Mouse (Mus musculus): ENCODE measurements around the gene Pelo. TPM values are rescaled to one million over a fixed set of nuclear protein-coding genes. Genes with fewer than 3 reads are reported as not detected.
A peak's percentile ranks its signal among the peaks of the same experiment; 100 is the strongest.

The Pelo gene
- total RNA-seq, 2 experiments from 2014 or later = 19.3 to 23.5 TPM

DNA sequence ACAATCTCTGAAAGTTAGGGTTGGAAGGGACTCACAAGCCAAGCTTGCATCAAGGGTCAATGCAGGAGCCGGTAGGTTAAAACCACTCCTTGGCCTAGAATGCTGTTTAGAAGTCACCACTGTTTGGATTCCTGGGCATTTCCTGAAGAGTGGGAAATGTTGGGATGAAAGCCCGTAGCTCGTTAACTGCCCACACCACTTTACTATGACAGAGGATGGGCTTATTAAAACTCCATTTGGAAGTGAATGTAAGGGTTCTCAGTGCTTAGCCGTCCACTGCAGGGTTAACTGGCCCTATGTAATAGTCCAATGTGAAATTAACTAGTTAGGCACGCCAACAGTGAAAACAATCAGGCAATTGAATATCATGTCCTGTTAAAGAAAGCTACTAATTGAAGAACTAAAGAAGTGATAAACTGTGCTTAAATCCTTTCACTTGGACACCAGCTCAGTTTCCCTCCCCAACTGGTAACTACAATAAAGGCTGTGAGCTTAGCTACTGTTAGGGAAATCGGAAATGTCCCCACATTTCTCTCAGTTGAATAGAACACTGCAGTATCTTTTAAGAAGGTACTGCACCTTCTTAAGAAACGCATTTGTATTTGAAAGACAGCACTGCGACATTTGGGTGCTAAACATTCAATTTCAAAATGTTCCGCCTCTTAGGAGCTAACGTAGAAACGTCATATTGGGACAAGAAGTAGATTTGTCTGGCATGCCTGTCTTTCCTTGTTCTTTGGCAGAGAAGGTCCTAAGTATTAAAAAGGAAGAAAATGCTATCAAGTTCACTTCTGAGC, 10.6 kb upstream of the Pelo start:
- DNase-seq (ENCODE audit: low spot score in 2 of 2) = no peak
- intact Hi-C loops (cut with DNase I) = no loop called here

DNA sequence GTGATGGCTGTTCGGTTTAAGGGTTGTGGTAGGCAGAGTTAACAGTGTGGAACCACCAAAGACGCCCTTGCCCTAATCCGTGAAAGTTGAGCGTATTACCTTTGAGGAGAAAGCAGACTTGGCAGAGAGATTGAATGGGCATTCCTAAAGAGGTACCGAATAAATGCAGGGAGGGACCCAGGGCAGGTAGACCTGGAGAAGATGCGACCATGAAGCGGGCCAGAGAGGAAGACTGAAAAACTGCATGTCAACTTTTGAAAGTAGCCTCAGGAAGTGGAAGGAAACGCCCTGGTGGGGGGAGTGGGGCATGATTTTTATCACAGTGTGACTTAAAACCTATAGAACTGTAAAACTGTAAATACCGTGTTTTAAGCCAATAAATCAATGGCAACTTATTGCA, 9.4 kb upstream of the Pelo start:
- intact Hi-C loops (cut with DNase I) = loop anchor here (10.0 kb wide), 1 partner anchor 265 kb away; no protein-coding TSS in a partner anchor
- DNase-seq (ENCODE audit: low spot score in 2 of 2) = no peak

DNA sequence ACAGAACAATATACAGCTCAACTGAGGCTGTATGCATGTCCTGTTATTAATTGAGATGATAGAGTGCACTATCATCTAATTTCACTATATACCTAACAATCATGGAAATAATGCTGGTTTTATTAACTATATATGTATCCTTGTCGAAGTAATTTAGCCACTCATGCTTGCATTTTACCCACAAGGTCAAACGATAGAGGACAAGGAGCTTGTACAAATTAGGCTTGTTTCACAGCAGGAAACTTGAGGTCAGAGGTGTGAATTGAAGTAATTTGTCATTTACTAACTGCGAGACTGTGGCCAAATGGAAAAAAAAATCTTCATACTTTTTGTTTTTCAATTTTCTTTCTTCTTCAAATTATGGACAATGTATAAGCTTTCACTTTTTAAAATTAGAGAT, 8.2 kb upstream of the Pelo start:
- intact Hi-C loops (cut with DNase I) = loop anchor here (10.0 kb wide), 1 partner anchor 263 kb away; no protein-coding TSS in a partner anchor
- DNase-seq (ENCODE audit: low spot score in 2 of 2) = no peak

DNA sequence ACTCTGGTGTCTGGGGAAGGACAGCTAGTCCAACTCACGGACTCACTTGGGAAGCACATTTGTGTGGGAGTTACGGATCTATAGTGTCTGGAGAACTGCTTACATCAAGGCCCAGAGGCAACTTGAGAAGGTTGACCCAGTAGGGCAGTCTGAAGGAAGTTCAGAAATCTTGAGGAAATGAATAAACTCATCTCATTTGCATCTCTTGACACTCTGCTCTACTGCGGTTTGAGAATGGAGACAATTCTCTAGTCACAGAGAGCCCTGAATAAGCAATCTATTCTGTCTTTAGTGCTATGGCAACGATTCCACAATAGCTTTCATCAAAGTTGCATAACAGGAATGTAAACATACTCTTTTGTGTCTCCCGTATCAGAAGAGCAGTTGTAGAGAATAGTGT, 7.0 kb upstream of the Pelo start:
- intact Hi-C loops (cut with DNase I) = loop anchor here (10.0 kb wide), 1 partner anchor 262 kb away; no protein-coding TSS in a partner anchor
- no peak for DNase-seq (ENCODE audit: low spot score in 2 of 2)

DNA sequence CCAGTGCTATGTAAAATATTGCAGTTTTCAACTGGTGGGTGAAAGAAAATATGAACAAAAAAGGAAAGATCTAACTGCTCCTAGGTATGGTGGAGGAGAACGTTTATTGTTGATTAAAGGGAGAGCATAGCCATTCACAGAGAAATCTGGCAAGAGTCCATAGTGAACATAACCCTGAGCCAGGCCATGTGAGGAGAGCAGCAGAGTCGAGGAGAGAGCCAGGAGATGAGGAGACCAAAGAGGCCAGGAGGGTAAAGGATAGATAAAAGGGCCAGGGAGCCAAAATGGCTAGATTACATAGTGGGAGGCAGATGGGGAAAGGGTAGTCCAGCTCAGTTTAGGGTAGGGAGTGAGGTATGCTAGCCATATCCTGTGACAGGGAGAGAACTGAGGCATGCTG, 6.2 kb upstream of the Pelo start:
- DNase-seq (ENCODE audit: low spot score in 2 of 2) = no peak
- intact Hi-C loops (cut with DNase I) = loop anchor here (10.0 kb wide), 1 partner anchor 261 kb away; no protein-coding TSS in a partner anchor

DNA sequence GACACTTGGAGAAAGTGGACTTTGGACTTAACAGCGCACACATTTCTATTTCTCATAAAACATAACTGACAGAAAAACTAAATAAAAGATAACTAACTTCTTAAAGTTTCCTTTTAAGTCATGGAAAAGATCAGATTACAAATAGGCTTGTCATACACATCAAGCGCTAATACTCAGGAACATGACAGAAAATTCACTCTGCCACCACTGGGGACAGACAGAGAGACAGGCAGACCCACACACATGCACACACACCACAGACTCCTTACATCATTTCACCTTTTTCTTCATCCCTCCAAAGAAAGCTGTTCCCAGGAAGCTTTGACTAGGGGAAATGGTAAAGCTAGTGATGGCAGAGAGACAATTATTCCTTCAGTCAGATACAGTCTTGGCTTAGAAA, 5.4 kb upstream of the Pelo start:
- DNase-seq (ENCODE audit: low spot score in 2 of 2) = no peak
- intact Hi-C loops (cut with DNase I) = loop anchor here (10.0 kb wide), 1 partner anchor 261 kb away; no protein-coding TSS in a partner anchor

DNA sequence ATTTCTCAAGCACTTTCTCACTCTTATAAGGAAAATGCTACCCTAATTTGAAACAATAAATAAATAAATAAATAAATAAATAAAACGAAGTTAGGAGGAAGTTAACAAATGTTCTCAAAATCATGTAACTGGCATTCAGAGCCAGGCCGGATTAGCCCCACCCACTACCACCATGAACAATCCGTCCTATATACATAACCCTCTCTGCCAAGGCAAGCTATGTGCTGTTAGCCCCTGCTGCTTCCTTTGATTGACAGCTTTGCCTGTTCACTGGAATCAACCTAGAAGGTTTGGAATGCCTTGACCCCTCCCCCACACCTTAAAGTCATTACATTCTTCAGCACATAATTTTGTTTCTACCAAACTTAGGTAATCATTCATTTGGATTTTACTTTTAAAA, 1.5 kb upstream of the Pelo start:
- intact Hi-C loops (cut with DNase I) = loop anchor here (10.0 kb wide), 1 partner anchor 257 kb away; no protein-coding TSS in a partner anchor
- DNase-seq (ENCODE audit: low spot score in 2 of 2) = no peak

DNA sequence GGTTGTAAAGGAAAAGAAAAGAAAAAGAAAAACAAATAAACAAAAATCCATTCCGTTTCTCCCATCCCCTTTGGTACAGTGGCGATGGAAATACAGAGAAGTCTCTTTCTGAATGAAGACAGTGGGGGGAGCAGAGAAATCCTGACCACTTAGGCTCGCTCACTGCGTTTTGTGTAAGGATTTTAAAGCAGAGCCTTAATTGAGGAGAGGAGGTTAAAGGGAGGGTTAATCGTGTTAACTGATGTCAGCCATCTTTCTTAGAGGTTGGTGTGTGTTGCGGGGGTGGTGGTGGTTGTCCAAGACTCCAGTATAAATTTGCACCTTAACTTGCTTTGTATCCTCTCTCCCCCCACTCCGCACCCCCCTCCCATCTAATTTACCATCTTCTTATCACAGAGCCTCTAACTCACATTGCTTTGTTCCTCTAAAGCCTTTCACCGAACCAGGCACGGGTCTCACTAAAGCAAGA, 1.0 kb upstream of the Pelo start:
- intact Hi-C loops (cut with DNase I) = loop anchor here (10.0 kb wide), 1 partner anchor 256 kb away; no protein-coding TSS in a partner anchor

DNA sequence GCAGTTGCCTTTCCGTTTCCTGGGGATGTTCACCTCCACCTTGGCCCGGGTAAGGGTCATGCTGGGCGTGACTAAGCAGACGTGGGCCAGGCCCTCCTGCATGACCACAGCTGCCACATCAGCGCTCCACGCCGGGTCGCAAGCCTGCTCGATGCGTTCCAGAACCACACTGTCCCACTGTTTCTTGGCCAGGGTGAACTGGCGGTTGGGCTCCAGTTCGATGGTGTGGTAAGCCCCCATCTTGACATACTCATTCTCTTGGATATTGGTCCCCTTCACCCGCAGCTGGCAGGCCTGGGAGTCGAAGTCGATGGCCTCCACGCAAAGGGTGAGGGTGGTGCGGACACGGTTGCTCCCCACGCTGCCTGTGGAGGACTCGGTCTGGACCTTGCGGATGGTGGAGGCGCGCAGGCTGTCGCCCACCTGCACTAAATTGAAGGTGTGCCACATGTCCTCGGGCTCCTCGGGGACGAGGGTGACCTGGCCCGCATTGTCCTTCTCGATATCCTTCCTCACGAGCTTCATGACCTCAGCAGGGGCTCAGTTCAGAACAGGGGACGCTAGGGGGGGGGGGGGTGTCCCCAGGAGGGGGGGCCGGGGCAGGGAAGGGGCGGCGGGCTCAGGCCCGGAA, 476 bp downstream of the Pelo start:
- DNase-seq (ENCODE audit: low spot score in 2 of 2) = peak; percentile 5 to 8
- intact Hi-C loops (cut with DNase I) = loop anchor here (10.0 kb wide), 1 partner anchor 255 kb away; no protein-coding TSS in a partner anchor

More for the DNA sequence above, 1.0 kb upstream of the Pelo start:
- DNase-seq (ENCODE audit: low spot score in 2 of 2) = no peak

DNA sequence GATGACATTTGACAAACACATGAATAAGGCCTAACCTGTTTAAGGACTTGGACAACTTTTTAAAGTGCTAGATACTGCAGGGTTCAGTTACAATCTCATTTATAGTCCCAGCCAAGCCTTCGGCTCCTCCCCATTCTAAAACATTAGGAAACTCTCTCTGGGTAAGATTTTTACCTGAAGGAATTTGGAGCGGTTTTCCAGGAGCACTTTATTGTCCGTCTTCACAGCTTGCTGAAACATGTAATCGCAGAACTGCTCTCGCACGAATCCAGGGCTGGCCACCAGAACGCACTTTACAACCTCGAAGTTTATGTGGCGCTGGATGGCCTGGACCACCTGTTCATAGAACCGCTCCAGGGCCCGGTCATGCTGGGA, 979 bp downstream of the Pelo start:
- intact Hi-C loops (cut with DNase I) = no loop called here
- DNase-seq (ENCODE audit: low spot score in 2 of 2) = no peak

DNA sequence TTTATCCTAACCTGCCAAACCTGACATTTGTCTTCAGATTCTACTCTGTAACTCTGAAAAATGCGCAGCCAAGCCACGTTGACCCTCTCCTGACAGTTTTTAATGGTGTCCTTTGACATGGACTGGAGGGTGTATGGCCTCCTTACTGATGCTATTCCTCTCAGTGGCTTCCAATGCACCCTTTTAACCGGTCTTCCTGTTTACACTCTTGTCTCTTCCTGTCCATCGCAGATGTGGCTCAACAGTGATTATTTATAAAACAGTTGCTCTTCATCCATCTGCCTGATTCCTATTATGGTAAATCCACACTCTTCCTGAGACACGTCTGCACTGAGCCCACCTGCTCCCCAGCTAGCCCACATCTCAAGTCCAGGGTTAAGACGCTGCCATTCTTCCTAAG, 4.0 kb downstream of the Pelo start:
- intact Hi-C loops (cut with DNase I) = no loop called here
- no peak for DNase-seq (ENCODE audit: low spot score in 2 of 2)

DNA sequence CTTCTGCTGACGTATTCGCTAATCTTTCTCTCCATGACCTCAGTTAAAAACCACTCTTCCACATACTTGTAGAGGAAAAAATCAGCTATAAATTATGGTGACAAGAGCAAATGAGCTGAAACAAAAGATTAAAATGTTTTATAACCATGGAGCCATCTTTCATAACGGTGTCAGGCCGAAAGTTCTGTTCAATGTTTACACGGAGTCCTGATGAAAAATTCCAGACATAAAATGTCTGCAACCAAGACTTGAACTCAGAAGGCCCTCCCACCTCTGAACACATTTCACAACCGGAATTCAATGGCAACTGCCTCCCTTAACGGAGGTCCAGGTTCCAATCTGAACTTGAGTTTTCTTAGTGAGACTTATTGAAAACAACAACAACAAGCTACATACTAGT, 7.6 kb downstream of the Pelo start:
- intact Hi-C loops (cut with DNase I) = no loop called here
- DNase-seq (ENCODE audit: low spot score in 2 of 2) = no peak

DNA sequence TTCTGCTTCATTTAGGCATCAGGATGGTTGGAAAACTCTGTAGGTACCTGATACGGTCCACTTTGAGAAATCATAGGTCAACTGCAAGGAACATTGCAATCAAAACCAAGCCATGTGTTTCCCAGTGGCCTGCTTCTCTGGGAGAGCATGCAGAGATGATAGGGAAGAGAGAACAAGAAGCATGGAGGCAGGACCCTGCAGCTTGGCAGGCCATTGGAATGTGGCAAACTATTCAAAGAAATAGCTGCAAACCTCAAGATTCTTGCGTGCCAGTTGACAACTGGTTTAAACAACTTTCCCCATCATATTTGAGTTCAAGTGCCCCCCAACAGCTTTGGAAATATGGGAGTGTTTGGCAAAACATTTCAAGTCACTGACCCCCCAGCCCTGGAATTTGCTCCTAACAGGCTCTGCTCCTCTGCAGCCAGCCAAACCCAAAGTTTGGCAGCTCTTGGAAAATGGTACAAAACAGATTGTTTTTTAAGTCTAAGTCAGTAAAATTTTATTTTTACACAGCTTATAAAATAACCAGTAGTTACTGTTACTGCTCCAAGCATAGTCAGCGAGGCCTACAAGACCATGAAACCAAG, 9.9 kb downstream of the Pelo start:
- intact Hi-C loops (cut with DNase I) = no loop called here
- no peak for DNase-seq (ENCODE audit: low spot score in 2 of 2)

DNA sequence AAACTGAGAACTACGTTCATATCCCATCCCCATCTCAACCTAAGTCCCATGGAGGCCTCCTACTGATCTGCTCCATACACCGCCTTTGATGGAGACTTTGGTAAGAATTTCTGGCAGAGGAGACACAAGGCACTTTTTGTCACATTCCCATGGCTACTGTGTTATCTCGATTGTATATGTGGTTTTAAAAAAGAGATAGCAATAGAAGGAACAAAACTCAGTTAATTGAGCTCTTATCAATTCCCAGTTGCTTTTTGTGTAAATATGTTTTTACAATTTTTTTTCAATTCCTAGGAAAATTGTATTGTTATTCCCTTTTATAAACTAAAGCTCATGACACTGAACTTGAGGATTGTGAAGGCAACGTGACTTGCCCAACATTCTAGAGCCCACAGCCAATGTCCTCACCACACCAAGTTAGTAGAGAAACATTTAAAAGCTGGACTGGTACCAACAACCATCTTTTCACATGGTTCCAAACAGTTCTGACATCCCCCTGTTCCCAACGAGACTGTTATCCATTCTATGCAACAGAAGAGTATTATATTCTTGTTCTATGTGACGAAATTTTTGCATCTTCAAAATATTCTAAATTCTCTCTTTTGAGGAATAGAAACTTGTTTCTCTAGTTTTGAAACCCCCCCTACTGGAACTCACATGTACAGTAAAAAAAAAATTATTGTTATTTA, 10.8 kb downstream of the Pelo start:
- DNase-seq (ENCODE audit: low spot score in 2 of 2) = no peak
- intact Hi-C loops (cut with DNase I) = no loop called here

DNA sequence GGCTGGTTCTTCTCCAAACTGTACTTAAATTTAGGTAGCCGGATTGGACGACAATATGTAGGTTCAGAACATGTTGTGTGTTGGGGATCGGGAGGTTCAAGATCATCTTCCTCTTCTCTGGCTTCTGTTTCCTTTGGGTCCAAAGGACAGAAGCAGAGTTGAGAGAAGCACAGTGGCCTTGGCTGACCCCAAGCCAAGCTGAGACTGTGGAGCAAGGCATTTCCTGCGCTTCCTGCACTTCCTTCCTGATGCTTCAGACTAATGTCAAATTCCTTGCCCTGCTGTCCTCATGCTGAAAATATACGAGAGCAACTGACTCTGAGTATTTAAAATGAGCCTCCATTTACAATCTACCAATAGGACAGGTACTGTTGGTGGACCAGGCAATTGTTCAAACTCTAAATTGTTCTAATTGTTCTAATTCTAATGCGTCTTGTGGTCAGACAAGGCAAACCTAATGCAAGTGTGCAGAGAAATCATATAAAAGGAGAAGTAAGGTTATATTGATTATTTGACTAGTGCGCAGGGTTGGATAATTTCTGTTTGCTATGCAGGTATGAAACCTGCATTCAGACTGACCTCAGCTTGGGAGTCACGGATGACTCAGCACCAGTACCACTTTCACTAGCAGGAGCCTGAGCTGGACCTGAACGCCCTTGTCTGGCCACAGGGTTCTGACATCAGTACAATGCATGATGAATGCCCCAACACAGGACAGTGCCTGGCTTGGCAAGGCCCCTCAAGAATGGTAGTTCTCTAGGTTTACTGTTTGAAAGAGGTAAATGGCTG, 12.4 kb downstream of the Pelo start:
- no peak for DNase-seq (ENCODE audit: low spot score in 2 of 2)
- intact Hi-C loops (cut with DNase I) = no loop called here

DNA sequence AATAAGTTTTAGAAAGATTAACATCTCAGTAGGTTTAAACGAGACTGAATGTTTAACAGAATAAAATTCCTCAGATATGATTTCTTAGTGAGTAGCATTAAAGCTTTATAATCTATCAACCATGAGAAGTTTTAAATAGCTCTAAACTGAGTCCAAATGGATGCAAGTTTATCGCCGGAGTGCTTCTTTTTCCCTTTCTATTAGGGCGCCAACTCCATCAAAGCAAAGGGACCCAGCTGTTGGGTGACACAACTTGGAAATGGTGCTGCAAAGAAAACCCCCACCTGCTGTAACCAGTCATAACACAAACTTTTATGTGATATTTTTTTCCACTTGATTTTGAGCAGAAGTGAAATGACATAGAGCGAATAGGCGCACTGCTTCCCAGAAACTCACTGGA, 17.6 kb downstream of the Pelo start:
- no peak for DNase-seq (ENCODE audit: low spot score in 2 of 2)
- intact Hi-C loops (cut with DNase I) = no loop called here

DNA sequence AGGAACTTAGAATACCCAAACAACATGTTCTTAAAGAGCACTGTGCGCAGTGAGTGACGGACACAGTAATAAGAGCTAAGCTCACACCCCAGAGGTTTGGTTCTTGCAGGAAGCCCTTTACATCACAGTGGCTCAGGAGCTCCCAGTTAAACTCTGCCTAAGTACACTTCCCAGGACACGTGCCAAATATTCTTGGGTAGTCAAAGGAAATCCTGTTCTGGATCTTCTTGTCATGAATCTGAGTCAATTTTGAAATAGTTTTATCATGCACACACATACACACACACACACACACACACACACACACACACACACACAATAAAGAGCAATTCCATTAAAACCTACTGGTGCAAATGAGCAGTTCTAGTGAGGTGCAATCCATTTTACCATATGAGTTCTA, 18.6 kb downstream of the Pelo start:
- intact Hi-C loops (cut with DNase I) = no loop called here
- no peak for DNase-seq (ENCODE audit: low spot score in 2 of 2)

DNA sequence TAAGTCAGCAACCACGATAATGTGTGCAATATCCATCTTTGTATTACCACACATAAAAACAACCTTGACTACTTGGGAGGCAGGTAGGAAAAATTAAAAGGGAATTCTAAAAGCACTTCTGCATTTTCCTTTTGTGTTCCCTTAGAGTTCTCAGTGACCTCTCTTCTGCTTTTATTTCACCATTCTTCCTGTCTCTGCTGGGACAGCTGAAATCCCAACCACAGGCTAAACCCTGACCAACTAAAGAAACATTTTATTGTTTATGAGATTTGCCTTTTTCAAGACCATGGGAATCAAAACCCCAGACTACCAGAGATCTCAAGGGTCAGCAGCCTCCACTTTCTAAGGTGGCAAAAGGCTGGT, 22.0 kb downstream of the Pelo start:
- no peak for DNase-seq (ENCODE audit: low spot score in 2 of 2)
- intact Hi-C loops (cut with DNase I) = no loop called here

DNA sequence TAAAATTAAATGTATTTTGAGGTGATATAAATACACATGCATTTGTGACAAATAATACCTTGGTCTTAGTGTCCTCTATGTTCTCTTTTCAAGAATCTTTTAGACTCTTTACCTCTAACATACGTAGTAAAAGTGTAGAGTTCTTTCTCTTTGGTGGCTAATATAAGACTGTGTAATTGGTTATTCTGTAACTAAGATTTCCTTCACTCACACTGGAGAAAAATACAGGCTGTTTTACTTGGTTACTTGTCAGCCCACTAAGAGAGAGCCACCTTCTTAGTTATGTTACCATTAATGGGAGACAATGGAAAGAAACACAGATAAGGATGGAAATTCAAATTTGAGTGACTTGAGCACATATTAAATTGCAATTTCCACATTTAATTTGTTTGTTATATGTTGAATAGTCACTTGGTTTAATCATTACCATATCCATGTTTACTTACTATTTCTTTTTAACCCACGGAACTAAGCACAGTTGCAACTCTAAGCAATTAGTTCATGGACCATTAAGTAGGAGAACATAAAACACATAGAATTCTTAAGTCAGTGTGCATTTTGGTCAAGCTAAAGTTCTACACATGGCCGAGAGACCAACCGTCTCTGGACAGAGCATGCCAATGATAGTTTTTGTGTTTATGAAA, 22.5 kb downstream of the Pelo start:
- no peak for DNase-seq (ENCODE audit: low spot score in 2 of 2)
- intact Hi-C loops (cut with DNase I) = no loop called here
